Mouse (Mus musculus): ENCODE results near the gene Klhl8. TPM values are rescaled to one million over a fixed set of nuclear protein-coding genes. Genes with fewer than 3 reads are reported as not detected.

Gene Klhl8
- total RNA-seq (2023): 1 to 10 TPM; 1.6 to 3.3 TPM

GRCm38 (mm10) chr5:103910748-103911409 is at the start of gene Klhl8:
Gene Klhl8, minus strand, starts transcription at chr5:103911259.

Other genes starting within 250 kb of the Klhl8 start
- 100 to 1,000 TPM; 172 to 182 TPM for gene Aff1, start 218.9 kb downstream of the Klhl8 start, total RNA-seq (2023)
- under 1 TPM in 1 of 2 experiments, not detected in 1; 0.80 TPM for gene Hsd17b13, start 66.2 kb upstream of the Klhl8 start, total RNA-seq (2023)
- gene Hsd17b11, start 110.7 kb upstream of the Klhl8 start, total RNA-seq (2023): 10 to 100 TPM; 43.0 to 45.0 TPM
- 10 to 100 TPM; 38.6 to 43.2 TPM for gene Nudt9, start 135.0 kb upstream of the Klhl8 start, total RNA-seq (2023)
- not detected for gene Gm17660, start 166.3 kb upstream of the Klhl8 start, total RNA-seq (2023)
- not detected for gene Sparcl1, start 202.5 kb upstream of the Klhl8 start, total RNA-seq (2023)